Mouse (Mus musculus): ENCODE results near the gene Ptbp3. TPM values are rescaled to one million over a fixed set of nuclear protein-coding genes. Genes with fewer than 3 reads are reported as not detected.
"Not testable (repeated sequence)": the region's sequence is repeated elsewhere in the genome, so short reads cannot be mapped to it uniquely, and the experiment has no call there.

Ptbp3 gene
- polyA plus RNA-seq, 1 experiment from 2014 or later: 40.4 TPM

- no peaks in the 10 kb centered on the region for H3K9me3 ChIP-seq
- H3K36me3 ChIP-seq: no peaks in the 10 kb centered on the region
- no peaks in the 10 kb centered on the region for H3K27me3 ChIP-seq
- ATAC-seq (ENCODE audit: low FRiP score, low read depth): no peak
- no peak overlapping the region for H3K27ac ChIP-seq
- no peak overlapping the region for H3K9ac ChIP-seq
- H3K4me1 ChIP-seq: no peaks in the 10 kb centered on the region
- no peak overlapping the region for H3K4me2 ChIP-seq (replicated peaks)
- H3K4me3 ChIP-seq: no peak overlapping the region
- WGBS: 86% methylated on average over 11 of the region's 11 CpGs
Measured at GRCm38 (mm10) chr4:59572521-59573118, 23.5 kb upstream of the Ptbp3 start.

GRCm38 (mm10) chr4:59570519-59570918 is 21.4 kb upstream of the Ptbp3 start:
- WGBS: 89% methylated on average over 8 of the region's 8 CpGs

GRCm38 (mm10) chr4:59569538-59569937 is 20.4 kb upstream of the Ptbp3 start:
- Histone ChIP-seq H3K4me3 (no peak overlapping the region), H3K36me3 (no peaks in the 10 kb centered on the region), H3K27me3 (no peaks in the 10 kb centered on the region), H3K4me1 (no peaks in the 10 kb centered on the region), H3K9ac (no peak overlapping the region), H3K9me3 (peaks cover 5% of the 10 kb centered on the region), H3K27ac (no peak overlapping the region), H3K4me2 (replicated peaks) (no peak overlapping the region)
- 2% methylated on average over 7 of the region's 7 CpGs for WGBS
- ATAC-seq (ENCODE audit: low FRiP score, low read depth): peak; percentile 57; the same call in 1 of the 2 replicates

More at GRCm38 (mm10) chr4:59570519-59570918, 21.4 kb upstream of the Ptbp3 start:
- not testable (repeated sequence) for H3K4me2 ChIP-seq (replicated peaks); H3K27ac ChIP-seq; ATAC-seq (ENCODE audit: low FRiP score, low read depth); H3K36me3 ChIP-seq; H3K4me3 ChIP-seq; H3K4me1 ChIP-seq; H3K9me3 ChIP-seq; H3K9ac ChIP-seq; H3K27me3 ChIP-seq

GRCm38 (mm10) chr4:59567576-59568260 is 18.6 kb upstream of the Ptbp3 start:
- Histone ChIP-seq H3K4me2 (replicated peaks) (no peak overlapping the region), H3K9ac (no peak overlapping the region), H3K27ac (no peak overlapping the region), H3K36me3 (no peaks in the 10 kb centered on the region), H3K4me1 (no peaks in the 10 kb centered on the region), H3K4me3 (no peak overlapping the region), H3K9me3 (peaks cover 5% of the 10 kb centered on the region), H3K27me3 (no peaks in the 10 kb centered on the region)
- no peak for ATAC-seq (ENCODE audit: low FRiP score, low read depth)
- WGBS: 82% methylated on average over 6 of the region's 6 CpGs

- WGBS: 75% methylated on average over 8 of the region's 8 CpGs
- Histone ChIP-seq H3K36me3 (no peaks in the 10 kb centered on the region), H3K9me3 (peaks cover 5% of the 10 kb centered on the region), H3K27ac (no peak overlapping the region), H3K27me3 (no peaks in the 10 kb centered on the region), H3K4me1 (no peaks in the 10 kb centered on the region), H3K9ac (no peak overlapping the region), H3K4me2 (replicated peaks) (no peak overlapping the region), H3K4me3 (no peak overlapping the region)
- ATAC-seq (ENCODE audit: low FRiP score, low read depth): no peak
Measured at GRCm38 (mm10) chr4:59565571-59566188, 16.5 kb upstream of the Ptbp3 start.

- H3K36me3 ChIP-seq: no peaks in the 10 kb centered on the region
- 75% methylated on average over 3 of the region's 3 CpGs for WGBS
- H3K4me2 ChIP-seq (replicated peaks): no peak overlapping the region
- no peak for ATAC-seq (ENCODE audit: low FRiP score, low read depth)
- peaks cover 5% of the 10 kb centered on the region for H3K9me3 ChIP-seq
- H3K4me1 ChIP-seq: no peaks in the 10 kb centered on the region
- H3K4me3 ChIP-seq: no peak overlapping the region
- no peaks in the 10 kb centered on the region for H3K27me3 ChIP-seq
- no peak overlapping the region for H3K9ac ChIP-seq
- H3K27ac ChIP-seq: no peak overlapping the region
Measured at GRCm38 (mm10) chr4:59564128-59564527, 15.0 kb upstream of the Ptbp3 start.

GRCm38 (mm10) chr4:59560141-59560540 is 11.0 kb upstream of the Ptbp3 start:
- 93% methylated on average over 6 of the region's 6 CpGs for WGBS
- no peak overlapping the region for H3K4me2 ChIP-seq (replicated peaks)
- H3K36me3 ChIP-seq: no peaks in the 10 kb centered on the region
- H3K9ac ChIP-seq: no peak overlapping the region
- H3K9me3 ChIP-seq: no peaks in the 10 kb centered on the region
- H3K27me3 ChIP-seq: no peaks in the 10 kb centered on the region
- H3K27ac ChIP-seq: no peak overlapping the region
- no peak overlapping the region for H3K4me3 ChIP-seq
- no peaks in the 10 kb centered on the region for H3K4me1 ChIP-seq
- no peak for ATAC-seq (ENCODE audit: low FRiP score, low read depth)

- Histone ChIP-seq H3K36me3 (no peaks in the 10 kb centered on the region), H3K4me2 (replicated peaks) (no peak overlapping the region), H3K27me3 (no peaks in the 10 kb centered on the region), H3K27ac (no peak overlapping the region), H3K9ac (no peak overlapping the region), H3K4me1 (no peaks in the 10 kb centered on the region), H3K4me3 (no peak overlapping the region), H3K9me3 (no peaks in the 10 kb centered on the region)
- no peak for ATAC-seq (ENCODE audit: low FRiP score, low read depth)
- WGBS: 73% methylated on average over 6 of the region's 6 CpGs
Measured at GRCm38 (mm10) chr4:59558096-59558720, 9.0 kb upstream of the Ptbp3 start.

GRCm38 (mm10) chr4:59557343-59557742 is 8.2 kb upstream of the Ptbp3 start:
- H3K9ac ChIP-seq; ATAC-seq (ENCODE audit: low FRiP score, low read depth); H3K4me1 ChIP-seq; H3K4me2 ChIP-seq (replicated peaks); H3K4me3 ChIP-seq; H3K27ac ChIP-seq; H3K36me3 ChIP-seq; H3K27me3 ChIP-seq; H3K9me3 ChIP-seq: not testable (repeated sequence)
- WGBS: 95% methylated on average over 4 of the region's 4 CpGs

- Histone ChIP-seq H3K4me1 (no peaks in the 10 kb centered on the region), H3K4me3 (no peak overlapping the region), H3K36me3 (no peaks in the 10 kb centered on the region), H3K9ac (no peak overlapping the region), H3K27me3 (no peaks in the 10 kb centered on the region), H3K27ac (no peak overlapping the region), H3K9me3 (no peaks in the 10 kb centered on the region), H3K4me2 (replicated peaks) (no peak overlapping the region)
- ATAC-seq (ENCODE audit: low FRiP score, low read depth): no peak
Measured at GRCm38 (mm10) chr4:59555177-59555576, 6.0 kb upstream of the Ptbp3 start.

GRCm38 (mm10) chr4:59553576-59553975 is 4.4 kb upstream of the Ptbp3 start:
- H3K27me3 ChIP-seq: no peaks in the 10 kb centered on the region
- ATAC-seq (ENCODE audit: low FRiP score, low read depth): no peak
- no peak overlapping the region for H3K4me2 ChIP-seq (replicated peaks)
- H3K27ac ChIP-seq: no peak overlapping the region
- WGBS: 85% methylated on average over 3 of the region's 3 CpGs
- no peak overlapping the region for H3K4me3 ChIP-seq
- no peak overlapping the region for H3K9ac ChIP-seq
- no peaks in the 10 kb centered on the region for H3K4me1 ChIP-seq
- H3K9me3 ChIP-seq: no peaks in the 10 kb centered on the region
- H3K36me3 ChIP-seq: no peaks in the 10 kb centered on the region

- H3K27me3 ChIP-seq: no peaks in the 10 kb centered on the region
- no peak overlapping the region for H3K4me3 ChIP-seq
- peaks cover 3% of the 10 kb centered on the region for H3K4me1 ChIP-seq
- H3K4me2 ChIP-seq (replicated peaks): no peak overlapping the region
- no peaks in the 10 kb centered on the region for H3K9me3 ChIP-seq
- H3K9ac ChIP-seq: no peak overlapping the region
- no peak overlapping the region for H3K27ac ChIP-seq
- H3K36me3 ChIP-seq: no peaks in the 10 kb centered on the region
- WGBS: 84% methylated on average over 5 of the region's 5 CpGs
- ATAC-seq (ENCODE audit: low FRiP score, low read depth): no peak
Measured at GRCm38 (mm10) chr4:59552835-59553234, 3.7 kb upstream of the Ptbp3 start.

Data from limb, embryonic 13.5 days (tissue).